Mouse (Mus musculus) spleen, postnatal 36 days (tissue): ENCODE measurements around the gene Fat1.

Experiments used
- DNase-seq, 2 experiments: peaks; one replicate each; pipeline ENCODE4 v3.0.0; 2022; ENCODE audit warnings: low spot score in 2 of 2, mixed read lengths in 1 of 2

Gene Fat1

GRCm38 (mm10) chr8:44934850-44935497, at the start of gene Fat1:
Fat1 (plus strand) TSS chr8:44935447.
- no peak for DNase-seq

- DNase-seq = no peak
These were observed 40.6 kb upstream of the Fat1 start for GRCm38 (mm10) chr8:44894626-44895025.

- DNase-seq = no peak
These were observed 35.7 kb upstream of the Fat1 start for GRCm38 (mm10) chr8:44899575-44899991.

- DNase-seq = no peak
These were observed 23.9 kb upstream of the Fat1 start for GRCm38 (mm10) chr8:44911126-44911903.

- DNase-seq = no peak
These were observed 15.7 kb upstream of the Fat1 start for GRCm38 (mm10) chr8:44919487-44920082.

- DNase-seq = no peak
These were observed 14.7 kb upstream of the Fat1 start for GRCm38 (mm10) chr8:44920379-44921032.

- DNase-seq = no peak
These were observed 10.3 kb upstream of the Fat1 start for GRCm38 (mm10) chr8:44924995-44925394.

GRCm38 (mm10) chr8:44930058-44930457, 5.2 kb upstream of the Fat1 start:
- no peak for DNase-seq

GRCm38 (mm10) chr8:44932546-44933342, 2.5 kb upstream of the Fat1 start:
- DNase-seq = no peak

- DNase-seq = no peak
These were observed 1.8 kb upstream of the Fat1 start for GRCm38 (mm10) chr8:44933478-44933877.

GRCm38 (mm10) chr8:44934416-44934815, 831 bp upstream of the Fat1 start:
- DNase-seq = no peak

GRCm38 (mm10) chr8:44935741-44936140, 494 bp downstream of the Fat1 start:
- no peak for DNase-seq

- no peak for DNase-seq
These were observed 1.3 kb downstream of the Fat1 start for GRCm38 (mm10) chr8:44936481-44936961.

GRCm38 (mm10) chr8:44937141-44937825, 2.0 kb downstream of the Fat1 start:
- DNase-seq = no peak

GRCm38 (mm10) chr8:44937905-44938642, 2.8 kb downstream of the Fat1 start:
- DNase-seq = peak; percentile 11 to 20

- DNase-seq = no peak
These were observed 3.4 kb downstream of the Fat1 start for GRCm38 (mm10) chr8:44938643-44938979.

GRCm38 (mm10) chr8:44945577-44945976, 10.3 kb downstream of the Fat1 start:
- DNase-seq = no peak

GRCm38 (mm10) chr8:44948597-44948996, 13.3 kb downstream of the Fat1 start:
- no peak for DNase-seq

- DNase-seq = no peak
These were observed 25.2 kb downstream of the Fat1 start for GRCm38 (mm10) chr8:44960455-44960854.

- DNase-seq = no peak
These were observed 25.7 kb downstream of the Fat1 start for GRCm38 (mm10) chr8:44960906-44961305.
